Mouse (Mus musculus) heart, adult 2 months (tissue): Measurements from ENCODE around the gene Wdr83.
A peak's percentile ranks its signal among the peaks of the same experiment; 100 is the strongest.

ENCODE experiments used
- EP300 ChIP-seq: fragments of 200-500 bp; IDR thresholded peaks from 2 replicates; pipeline ENCODE4 v1.6.1; 2011; ENCODE audit warnings: low read depth, low read length, control low read depth; ENCODE audit not compliant: insufficient read depth
- POLR2A ChIP-seq: fragments of 200-500 bp; IDR thresholded peaks from 2 replicates; pipeline ENCODE4 v1.6.1; 2011; ENCODE audit warnings: mild to moderate bottlenecking, low read depth, low read length, control low read depth; ENCODE audit not compliant: insufficient read depth

DNA sequence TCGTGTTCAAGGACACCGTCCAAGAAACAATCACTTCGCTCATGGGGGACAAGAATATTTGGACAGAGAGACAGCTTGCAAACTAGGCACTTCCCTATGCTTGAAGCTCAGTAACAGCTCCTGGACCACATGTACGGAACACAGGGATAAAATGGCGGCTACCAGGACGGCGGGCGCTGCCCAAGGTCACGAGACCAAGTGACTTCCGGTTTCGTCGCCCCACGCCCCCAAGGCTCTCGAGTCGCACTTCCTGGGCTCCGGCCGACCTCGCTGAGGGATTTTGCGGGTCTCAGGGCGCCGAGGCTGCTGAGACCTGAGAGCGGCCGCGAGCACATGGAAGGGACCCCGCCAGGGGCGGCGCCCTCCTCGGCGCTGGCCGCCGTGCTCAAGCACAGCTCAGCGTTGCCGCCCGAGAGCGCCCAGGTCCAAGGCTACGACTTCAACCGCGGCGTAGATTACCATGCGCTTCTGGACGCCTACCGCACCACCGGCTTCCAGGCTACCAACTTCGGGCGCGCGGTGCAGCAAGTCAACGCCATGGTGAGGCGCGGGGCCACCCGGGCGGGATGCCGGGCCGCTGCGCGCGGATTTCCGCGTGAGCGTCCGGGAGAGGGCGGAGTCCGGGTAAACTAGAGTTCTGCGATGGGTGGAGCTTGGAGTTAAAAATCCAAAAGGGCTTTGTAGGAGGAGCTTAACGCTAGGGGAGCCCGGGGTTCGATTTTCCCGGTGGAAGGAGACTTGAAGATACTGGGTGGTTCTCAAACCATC is 9.4 kb downstream of the Wdr83 start, which contains the start of gene Dhps:
- TF ChIP-seq POLR2A (peak; percentile 78), EP300 (peak; percentile 61; the same call in 1 of the 2 replicates)
